Comparison of ENCODE assay signal across 8 mouse cellular contexts in the genomic region with DNA sequence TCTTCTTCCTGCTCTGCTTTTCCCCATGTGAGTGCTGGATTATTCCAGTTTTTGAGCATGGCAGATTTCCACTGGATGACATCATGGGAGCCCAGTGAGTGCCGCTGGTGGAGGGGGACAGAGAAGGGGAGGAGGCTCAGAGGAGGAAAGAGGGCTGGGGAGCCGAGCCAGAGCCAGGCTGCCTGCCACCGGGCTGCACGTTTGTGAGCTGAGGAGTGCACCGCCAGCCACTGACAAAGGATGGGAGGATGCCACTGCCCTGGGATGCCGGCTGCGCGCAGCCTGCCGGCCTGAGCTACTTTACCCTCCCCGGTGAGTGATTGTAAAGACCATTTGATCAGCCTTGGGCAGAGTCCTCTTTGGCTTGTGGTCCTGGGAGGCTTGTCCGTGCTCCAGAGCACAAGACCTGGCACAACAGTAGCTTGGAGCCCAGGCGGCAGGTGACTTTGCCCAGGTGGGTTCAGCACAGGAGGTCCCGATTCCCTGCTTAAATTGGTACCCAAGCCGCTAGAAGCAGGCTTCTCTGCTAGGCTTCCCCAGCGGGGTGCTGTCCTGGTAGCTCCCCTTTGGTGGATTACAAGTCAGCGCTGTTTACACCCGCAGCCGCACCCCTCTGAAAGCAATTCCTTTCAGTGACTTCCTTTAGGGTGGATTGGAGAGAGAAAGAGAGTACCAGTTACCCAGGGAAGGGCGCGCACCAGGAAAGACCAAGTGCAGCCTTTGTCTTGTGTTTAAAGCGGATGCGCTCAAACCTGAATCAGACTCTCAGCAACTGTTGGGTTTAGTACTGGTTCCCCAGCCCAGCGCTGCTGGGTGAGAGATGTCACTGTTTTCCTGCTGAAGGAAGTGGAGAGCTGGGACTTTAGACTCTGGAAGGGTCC. TPM values are rescaled to one million over a fixed set of nuclear protein-coding genes. Genes with fewer than 3 reads are reported as not detected.
DNase-seq lines count a peak whose midpoint lies in the region; ATAC-seq and TF ChIP-seq lines count a peak whose summit lies in the region.

TSS of gene March1 (plus strand) at position 30 of the 881 bp plus-strand sequence.

- WGBS in forebrain, embryonic 15.5 days = under 1% methylated on average over 23 of the region's 23 CpGs

- ATAC-seq in forebrain, embryonic 15.5 days (replicated peaks) = peak; percentile 98
- no peak for ATAC-seq in inflammation-experienced regulatory T-cells, adult 6 months
- no peak for ATAC-seq in erythroid progenitor cell, adult 5-6 weeks (replicated peaks; ENCODE audit: low FRiP score, poor library complexity, severe bottlenecking)

- no peaks in the 10 kb centered on the region for H3K9me3 ChIP-seq in forebrain, embryonic 15.5 days

- H3K4me3 ChIP-seq in forebrain, embryonic 15.5 days = peak within 1 kb of the TSS; percentile 59
- peak within 1 kb of the TSS; percentile 6 for H3K4me3 ChIP-seq in myocyte

- no peak for TF ChIP-seq POLR2A in myocyte (IDR thresholded peaks at IDR 0.05; ENCODE audit: insufficient read length, low read depth)

- no peaks in the 10 kb centered on the region; the same call in 1 of the 2 replicates for H3K4me1 ChIP-seq in forebrain, embryonic 15.5 days

- H3K27ac ChIP-seq in forebrain, embryonic 15.5 days (replicated peaks) = peak within 1 kb of the TSS; percentile 69

- no peaks in the 10 kb centered on the region for H3K79me2 ChIP-seq in myocyte (ENCODE audit: control insufficient read depth, insufficient read depth)

- DNase-seq in 3134 (ENCODE audit: extremely low read depth, insufficient read length, low spot score) = peak; percentile 5
- peak; percentile 4 for DNase-seq in cerebellum, adult 11 months
- peak; percentile 67 to 68 for DNase-seq in layer of hippocampus, postnatal 25 days (ENCODE audit: extremely low spot score in 1 of 2, low spot score in 1 of 2)
- DNase-seq in kidney, postnatal 36 days = no peak

- H3K4me2 ChIP-seq in forebrain, embryonic 15.5 days (replicated peaks) = peak within 1 kb of the TSS; percentile 81
- H3K4me2 ChIP-seq in myocyte (ENCODE audit: low read depth) = peak within 1 kb of the TSS; percentile 38

- no peaks in the 10 kb centered on the region for H3K27me3 ChIP-seq in forebrain, embryonic 15.5 days
- H3K27me3 ChIP-seq in myocyte (ENCODE audit: control insufficient read depth, insufficient read depth, insufficient read length) = no peaks in the 10 kb centered on the region

- H3K36me3 ChIP-seq in forebrain, embryonic 15.5 days = no peaks in the 10 kb centered on the region
- no peaks in the 10 kb centered on the region for H3K36me3 ChIP-seq in myocyte (ENCODE audit: control insufficient read depth, insufficient read depth)

- no peak within 1 kb of the TSS for H3ac ChIP-seq in myocyte (ENCODE audit: control insufficient read depth, insufficient read length)

- H3K9ac ChIP-seq in forebrain, embryonic 15.5 days (replicated peaks) = peak within 1 kb of the TSS; percentile 76

TF ChIP-seq in myocyte, 11 proteins besides CTCF, POLR2A, EP300 and RAD21:
- TF ChIP-seq CEBPB (IDR thresholded peaks at IDR 0.05; ENCODE audit: insufficient read depth, poor library complexity, severe bottlenecking) (no peak), TCF3 (IDR thresholded peaks at IDR 0.05; ENCODE audit: insufficient read length, low read depth) (no peak), E2F4 (IDR thresholded peaks at IDR 0.05; ENCODE audit: insufficient read depth) (no peak), MYOD1 (IDR thresholded peaks at IDR 0.05; ENCODE audit: control insufficient read depth in 1 of 3, insufficient read length in 2 of 3, low read depth in 2 of 3) (no peak)

RNA-seq across cellular contexts. Expression of gene March1, which starts in this region (rescaled TPM):
- 23.0 and 25.4 TPM in 2 replicates for polyA plus RNA-seq in forebrain, embryonic 15.5 days (2015; fragmentation: Nextera tagmentation; extraction: Ambion mirVana)
- total RNA-seq in layer of hippocampus, postnatal 25 days (2021) = 10 to 100 TPM; 44.7 to 49.5 TPM
- 0.06 TPM for polyA plus RNA-seq in myocyte (2012; fragmentation: generic; extraction: Trizol)
- under 1 TPM; 0.46 to 0.88 (median 0.69) TPM for polyA plus RNA-seq in inflammation-experienced regulatory T-cells, adult 6 months (2017; shearing (Covaris generic))
- total RNA-seq in erythroid progenitor cell, adult 5-6 weeks (2015; ENCODE audit: low replicate concordance) = 4.3 and 6.3 TPM in 2 replicates
- 3.5 and 7.4 TPM in 2 replicates for total RNA-seq in erythroid progenitor cell, adult 5-6 weeks (2017; ENCODE audit: low replicate concordance)

Comparison
In these comparisons a context has a peak if more than half of its experiments do, and no peak if none do; other contexts are left out.
1. RNA of gene March1 (total RNA-seq): 44.7 to 49.5 TPM in layer of hippocampus, postnatal 25 days; 3.5 to 7.4 TPM in erythroid progenitor cell, adult 5-6 weeks; every median in the first group is over 4 times any median in the second.
2. RNA of gene March1 (polyA plus RNA-seq): 23.0 to 25.4 TPM in forebrain, embryonic 15.5 days; 0.46 to 0.88 TPM in inflammation-experienced regulatory T-cells, adult 6 months and 0.06 TPM in myocyte (single experiment); every median in the first group is over 10 times any median in the second.
3. DNase-seq: peak in 3134 (single experiment), cerebellum, adult 11 months (single experiment) and layer of hippocampus, postnatal 25 days (2 of 2); none in kidney, postnatal 36 days (0 of 2).